Mouse (Mus musculus) myocyte (in vitro differentiated cells): Measurements from ENCODE around the gene Wif1. TPM values are rescaled to one million over a fixed set of nuclear protein-coding genes. Genes with fewer than 3 reads are reported as not detected.

Source experiments
- H3K27me3 ChIP-seq: one replicate; pipeline ENCODE4 v1.6.1; 2011; ENCODE audit not compliant: control insufficient read depth, insufficient read depth, insufficient read length
- H3K36me3 ChIP-seq: one replicate; pipeline ENCODE4 v1.6.1; 2011; ENCODE audit not compliant: control insufficient read depth, insufficient read depth
- H3K4me2 ChIP-seq: one replicate; pipeline ENCODE4 v1.6.1; 2011; ENCODE audit warnings: low read depth, control low read depth
- H3K4me3 ChIP-seq: one replicate; pipeline ENCODE4 v1.5.1; 2011; ENCODE audit warnings: mild to moderate bottlenecking, control low read depth, moderate library complexity
- H3K79me2 ChIP-seq: one replicate; pipeline ENCODE4 v1.6.1; 2011; ENCODE audit not compliant: control insufficient read depth, insufficient read depth
- H3ac ChIP-seq: one replicate; pipeline ENCODE4 v1.6.1; 2011; ENCODE audit not compliant: control insufficient read depth, insufficient read length
- CEBPB ChIP-seq: IDR thresholded peaks from 2 replicates; pipeline ENCODE4 v1.6.1; 2011; ENCODE audit warnings: mild to moderate bottlenecking, moderate library complexity; ENCODE audit not compliant: poor library complexity, insufficient read depth, severe bottlenecking
- E2F4 ChIP-seq: IDR thresholded peaks from one replicate; pipeline ENCODE4 v1.6.1; 2011; ENCODE audit warnings: mild to moderate bottlenecking, control low read depth, moderate library complexity; ENCODE audit not compliant: insufficient read depth
- MAX ChIP-seq: IDR thresholded peaks from one replicate; pipeline ENCODE4 v1.6.1; 2011; ENCODE audit warnings: low read depth, mild to moderate bottlenecking, control low read depth
- MYOD1 ChIP-seq, 3 experiments: IDR thresholded peaks; one replicate each; pipeline ENCODE4 v1.6.1; 2011; ENCODE audit warnings: control low read depth in 2 of 3, low read depth in 2 of 3, mild to moderate bottlenecking in 2 of 3, moderate library complexity in 1 of 3; ENCODE audit not compliant: insufficient read length in 2 of 3, control insufficient read depth in 1 of 3
- MYOG ChIP-seq, 3 experiments: IDR thresholded peaks; one replicate each; pipeline ENCODE4 v1.6.1; 2011; ENCODE audit warnings: control low read depth in 2 of 3, low read depth in 2 of 3, mild to moderate bottlenecking in 2 of 3; ENCODE audit not compliant: insufficient read length in 2 of 3, control insufficient read depth in 1 of 3, insufficient read depth in 1 of 3
- POLR2A ChIP-seq: IDR thresholded peaks from one replicate; pipeline ENCODE4 v1.6.1; 2011; ENCODE audit warnings: low read depth, mild to moderate bottlenecking, control low read depth, moderate library complexity; ENCODE audit not compliant: insufficient read length
- POLR2AphosphoS2 ChIP-seq: IDR thresholded peaks from one replicate; pipeline ENCODE4 v1.6.1; 2011; ENCODE audit warnings: low read depth, control low read depth; ENCODE audit not compliant: insufficient read length
- REST ChIP-seq: IDR thresholded peaks from one replicate; pipeline ENCODE4 v1.6.1; 2011; ENCODE audit warnings: mild to moderate bottlenecking, control low read depth, moderate library complexity; ENCODE audit not compliant: insufficient read depth, insufficient read length
- SRF ChIP-seq: IDR thresholded peaks from one replicate; pipeline ENCODE4 v1.6.1; 2011; ENCODE audit warnings: low read depth; ENCODE audit not compliant: control insufficient read depth, insufficient read length
- TCF12 ChIP-seq: IDR thresholded peaks from one replicate; pipeline ENCODE4 v1.6.1; 2011; ENCODE audit warnings: mild to moderate bottlenecking, control low read depth; ENCODE audit not compliant: poor library complexity, insufficient read depth, severe bottlenecking
- TCF3 ChIP-seq: IDR thresholded peaks from one replicate; pipeline ENCODE4 v1.6.1; 2011; ENCODE audit warnings: low read depth, control low read depth; ENCODE audit not compliant: insufficient read length
- USF1 ChIP-seq: IDR thresholded peaks from one replicate; pipeline ENCODE4 v1.6.1; 2011; ENCODE audit warnings: low read depth, mild to moderate bottlenecking, control low read depth, moderate library complexity
- polyA plus RNA-seq: library from polyadenylated mRNA; unstranded; fragments of >200 nt; fragmentation: generic; extraction: Trizol; gene quantifications from one replicate; pipeline ENCODE4 v1.2.1, GENCODE M21; 2012; ENCODE audit warnings: missing spikeins

Wif1 gene
- polyA plus RNA-seq, 1 experiment: 0.08 TPM

DNA sequence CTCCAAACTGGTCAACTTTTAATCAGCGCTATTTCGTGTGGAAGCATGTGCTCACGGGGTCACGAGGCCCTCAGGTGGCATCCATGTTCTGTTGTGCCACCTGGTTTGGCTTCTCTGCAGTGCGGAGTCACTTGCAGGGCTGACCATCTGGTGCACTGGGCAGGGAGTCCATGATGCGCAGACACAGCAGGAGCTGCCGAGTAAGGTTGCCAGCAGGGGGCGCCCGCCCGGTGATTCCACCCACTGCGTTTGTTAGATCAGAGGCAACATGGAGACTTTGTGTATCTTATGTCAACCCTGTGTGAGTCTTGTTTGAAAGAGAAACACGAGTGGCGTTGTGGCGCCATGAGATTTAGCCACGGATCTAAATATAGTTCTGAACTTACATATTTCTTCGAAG lies 90.7 kb downstream of the Wif1 start:
- TF ChIP-seq POLR2AphosphoS2 (no peak), MAX (no peak), TCF12 (no peak), MYOG (IDR thresholded peaks at IDR 0.05; ENCODE audit: control insufficient read depth in 1 of 3, insufficient read depth in 1 of 3, insufficient read length in 2 of 3, low read depth in 2 of 3) (no peak), TCF3 (no peak), USF1 (no peak), REST (no peak), POLR2A (no peak), MYOD1 (IDR thresholded peaks at IDR 0.05; ENCODE audit: control insufficient read depth in 1 of 3, insufficient read length in 2 of 3, low read depth in 2 of 3) (no peak), SRF (no peak), CEBPB (no peak), E2F4 (no peak)
- Histone ChIP-seq H3K79me2 (no peaks in the 10 kb centered on the region), H3ac (no peak overlapping the region), H3K27me3 (peaks cover 19% of the 10 kb centered on the region), H3K4me2 (no peak overlapping the region), H3K36me3 (no peaks in the 10 kb centered on the region), H3K4me3 (no peak overlapping the region)

DNA sequence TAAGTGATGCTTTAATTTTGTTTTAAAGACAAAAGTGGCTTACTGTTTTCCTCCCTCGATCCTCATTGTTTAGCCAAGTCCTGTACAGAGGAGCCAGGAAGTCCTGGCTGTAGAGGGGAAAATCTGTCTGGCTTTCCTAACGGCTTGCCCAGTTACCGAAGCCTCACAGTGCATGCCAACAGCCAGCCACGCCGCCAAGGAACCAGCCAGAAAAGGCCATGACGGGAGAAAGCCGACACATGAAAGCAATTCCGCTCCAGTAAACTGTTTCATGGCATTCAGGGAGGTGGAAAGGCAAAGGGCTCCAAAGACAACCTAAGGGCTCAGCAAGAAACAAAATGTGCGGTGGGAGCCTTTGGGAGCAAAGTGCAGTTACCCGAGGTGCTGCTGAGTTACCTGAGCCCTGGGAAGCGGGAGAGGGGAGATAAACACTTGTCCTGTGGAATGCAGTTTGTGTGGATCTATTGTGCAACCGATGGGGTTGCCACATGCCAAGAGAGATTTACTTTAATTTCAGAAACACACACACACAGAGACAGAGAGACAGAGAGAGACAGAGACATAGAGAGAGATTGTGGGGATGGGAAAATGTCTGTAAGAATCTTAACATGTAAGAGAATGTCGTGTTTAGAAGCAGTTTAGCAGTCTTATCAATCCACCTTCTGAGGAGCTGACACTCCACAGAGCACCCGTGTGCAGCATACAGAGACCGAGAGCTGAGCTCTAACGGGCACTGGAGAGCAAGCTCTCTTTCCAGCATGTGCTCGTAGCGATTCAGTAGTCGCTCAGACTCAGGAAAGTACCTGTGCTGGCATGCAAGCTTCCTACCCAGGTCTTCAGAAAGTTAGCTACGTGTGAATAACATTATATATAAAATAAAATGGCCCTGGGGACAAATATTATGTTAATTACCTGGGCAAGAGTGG lies 95.5 kb downstream of the Wif1 start:
- Histone ChIP-seq H3K4me3 (no peak overlapping the region), H3K4me2 (no peak overlapping the region), H3ac (no peak overlapping the region), H3K36me3 (no peaks in the 10 kb centered on the region), H3K27me3 (peaks cover 29% of the 10 kb centered on the region), H3K79me2 (no peaks in the 10 kb centered on the region)
- no peak for TF ChIP-seq POLR2AphosphoS2
- no peak for TF ChIP-seq TCF3
- no peak for TF ChIP-seq E2F4
- no peak for TF ChIP-seq USF1
- no peak for TF ChIP-seq TCF12
- TF ChIP-seq MAX: no peak
- TF ChIP-seq SRF: no peak
- TF ChIP-seq MYOG (IDR thresholded peaks at IDR 0.05; ENCODE audit: control insufficient read depth in 1 of 3, insufficient read depth in 1 of 3, insufficient read length in 2 of 3, low read depth in 2 of 3): no peak
- no peak for TF ChIP-seq POLR2A
- no peak for TF ChIP-seq CEBPB
- no peak for TF ChIP-seq REST
- TF ChIP-seq MYOD1 (IDR thresholded peaks at IDR 0.05; ENCODE audit: control insufficient read depth in 1 of 3, insufficient read length in 2 of 3, low read depth in 2 of 3): no peak

Other genes starting within 250 kb of the Wif1 start
- gene Msrb3, start 134.9 kb upstream of the Wif1 start, polyA plus RNA-seq: 8.5 TPM
- 4.2 TPM for gene Lemd3, start 54.6 kb upstream of the Wif1 start, polyA plus RNA-seq